Mouse (Mus musculus) kidney, embryonic 16.5 days (tissue): ENCODE data around the gene Sprtn. TPM values are rescaled to one million over a fixed set of nuclear protein-coding genes. Genes with fewer than 3 reads are reported as not detected.

Experiments used
- ATAC-seq: fragments of 200-750 bp; cut with Nextera tagmentation; 2 replicates; pipeline ENCODE4 v1.8.0; 2017; ENCODE audit warnings: moderate TSS enrichment; ENCODE audit not compliant: low FRiP score, low TSS enrichment
- H3K27ac ChIP-seq: fragments of 300-500 bp; sonication (generic); 2 replicates; pipeline ENCODE4 v1.5.1; 2014; ENCODE audit warnings: low read length
- H3K27me3 ChIP-seq: fragments of 300-500 bp; sonication (generic); 2 replicates; pipeline ENCODE4 v1.6.1; 2014; ENCODE audit warnings: low read length, control low read depth, mixed read lengths; ENCODE audit not compliant: insufficient read depth
- H3K36me3 ChIP-seq: fragments of 300-500 bp; sonication (generic); 2 replicates; pipeline ENCODE4 v1.6.1; 2014; ENCODE audit warnings: low read length, control low read depth, mixed read lengths; ENCODE audit not compliant: insufficient read depth
- H3K4me1 ChIP-seq: fragments of 300-500 bp; sonication (generic); 2 replicates; pipeline ENCODE4 v1.6.1; 2014; ENCODE audit warnings: low read length, control low read depth, mixed read lengths; ENCODE audit not compliant: insufficient read depth
- H3K4me2 ChIP-seq: fragments of 300-500 bp; sonication (generic); replicated peaks from 2 replicates; pipeline ENCODE4 v1.6.1; 2014; ENCODE audit warnings: low read depth, low read length
- H3K4me3 ChIP-seq: fragments of 300-500 bp; sonication (generic); 2 replicates; pipeline ENCODE4 v1.5.1; 2014; ENCODE audit warnings: mild to moderate bottlenecking, low read length
- H3K9ac ChIP-seq: fragments of 300-500 bp; sonication (generic); replicated peaks from 2 replicates; pipeline ENCODE4 v1.6.1; 2014; ENCODE audit warnings: low read length
- H3K9me3 ChIP-seq: fragments of 300-500 bp; sonication (generic); 2 replicates; pipeline ENCODE4 v1.6.1; 2016; ENCODE audit warnings: low read length, control low read depth
- WGBS: fragments of 180-500 bp; shearing (Covaris S2); extraction: QIAGEN DNeasy Blood & Tissue Kit; methylation state at CpG from one replicate; pipeline ENCODE4 v1.1.7; 2014; 5-methylcytosine and 5-hydroxymethylcytosine counted together
- polyA plus RNA-seq: library from polyadenylated mRNA; unstranded; fragments of >200 nt; fragmentation: Nextera tagmentation; extraction: Ambion mirVana; gene quantifications from 2 replicates; pipeline ENCODE4 v1.2.1, GENCODE M21; 2015

Sprtn gene
- polyA plus RNA-seq, 1 experiment from 2014 or later: 9.8 TPM

DNA sequence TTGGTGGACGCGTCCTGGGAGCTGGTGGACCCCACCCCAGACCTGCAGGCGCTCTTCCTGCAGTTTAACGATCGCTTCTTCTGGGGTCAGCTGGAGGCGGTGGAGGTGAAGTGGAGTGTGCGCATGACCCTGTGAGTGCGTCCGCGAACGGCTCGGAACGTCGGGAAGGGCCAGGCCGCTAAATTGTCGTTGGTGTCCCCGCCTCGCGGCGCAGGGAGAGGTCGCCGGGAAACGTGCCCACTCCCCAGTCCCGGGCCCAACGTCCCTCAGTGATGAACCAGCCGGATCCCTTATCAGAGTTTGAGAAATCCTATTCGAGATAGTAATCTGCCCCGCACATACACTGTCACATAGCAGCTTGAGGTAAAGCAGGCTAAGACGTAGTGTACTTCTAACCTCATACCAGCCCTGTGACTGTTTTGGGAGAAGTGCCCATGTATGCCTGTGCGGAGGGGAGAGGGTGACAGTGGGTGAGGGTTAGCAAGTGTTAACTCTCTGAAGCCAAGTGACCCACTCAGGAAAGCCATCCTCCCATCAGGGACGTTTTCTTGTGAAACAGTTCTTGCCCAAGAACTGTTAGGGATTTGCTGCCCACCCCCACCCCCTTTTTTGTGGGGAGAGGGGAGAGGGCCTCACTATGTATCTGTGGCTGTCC, 692 bp downstream of the Sprtn start:
- ATAC-seq: no peak
- WGBS: 6% methylated on average over 31 of the region's 31 CpGs
- H3K4me2 ChIP-seq: peak overlapping the region; percentile 95
- H3K27me3 ChIP-seq: no peaks in the 10 kb centered on the region
- peaks cover 48% of the 10 kb centered on the region for H3K36me3 ChIP-seq
- peak overlapping the region; percentile 75 for H3K9ac ChIP-seq
- peaks cover 21% of the 10 kb centered on the region for H3K4me1 ChIP-seq
- H3K27ac ChIP-seq: 0 out of 2 replicates have a peak overlapping the region, but pooled peaks have one; percentile 10
- peak overlapping the region; percentile 66 for H3K4me3 ChIP-seq
- no peaks in the 10 kb centered on the region for H3K9me3 ChIP-seq

GRCm38 (mm10) chr8:124903198-124903597, 5.5 kb downstream of the Sprtn start:
- H3K4me2 ChIP-seq: no peak overlapping the region
- H3K4me1 ChIP-seq: peaks cover 8% of the 10 kb centered on the region
- no peak overlapping the region for H3K9ac ChIP-seq
- no peak overlapping the region for H3K27ac ChIP-seq
- ATAC-seq: no peak
- H3K36me3 ChIP-seq: peaks cover 62% of the 10 kb centered on the region
- 82% methylated on average over 15 of the region's 15 CpGs for WGBS
- H3K27me3 ChIP-seq: no peaks in the 10 kb centered on the region
- H3K4me3 ChIP-seq: no peak overlapping the region
- no peaks in the 10 kb centered on the region for H3K9me3 ChIP-seq

- Histone ChIP-seq H3K27me3 (no peaks in the 10 kb centered on the region), H3K4me2 (no peak overlapping the region), H3K36me3 (peaks cover 67% of the 10 kb centered on the region), H3K4me1 (no peaks in the 10 kb centered on the region), H3K9ac (no peak overlapping the region), H3K4me3 (no peak overlapping the region), H3K9me3 (no peaks in the 10 kb centered on the region), H3K27ac (no peak overlapping the region)
- WGBS: 93% methylated on average over 2 of the region's 2 CpGs
- ATAC-seq: no peak
These were observed 7.8 kb downstream of the Sprtn start for GRCm38 (mm10) chr8:124905482-124905881.

DNA sequence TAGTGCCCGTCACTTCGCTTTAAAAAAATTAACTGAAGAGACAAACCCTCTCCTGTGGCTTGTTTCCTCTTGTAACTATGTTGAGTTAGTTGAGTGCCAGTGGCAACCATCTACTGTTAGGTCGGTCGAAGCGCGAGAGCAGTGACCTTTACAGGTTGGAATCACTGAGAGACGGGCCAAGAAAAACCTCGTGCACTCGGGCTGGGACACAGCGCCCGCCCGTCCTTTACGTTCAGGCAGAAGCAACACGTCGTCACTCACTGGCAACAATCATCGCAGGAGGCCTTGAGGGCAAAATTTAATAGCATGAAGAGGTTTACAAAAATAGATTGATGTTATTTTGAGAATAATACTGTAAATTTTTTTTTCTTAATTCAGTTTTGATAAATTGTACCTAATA, 12.2 kb downstream of the Sprtn start:
- Histone ChIP-seq H3K27me3 (no peaks in the 10 kb centered on the region), H3K4me2 (no peak overlapping the region), H3K36me3 (peaks cover 63% of the 10 kb centered on the region), H3K9me3 (no peaks in the 10 kb centered on the region), H3K9ac (no peak overlapping the region), H3K4me3 (no peak overlapping the region), H3K27ac (no peak overlapping the region), H3K4me1 (peaks cover 8% of the 10 kb centered on the region; the same call in 1 of the 2 replicates)
- no peak for ATAC-seq
- WGBS: 86% methylated on average over 16 of the region's 16 CpGs

- 87% methylated on average over 10 of the region's 10 CpGs for WGBS
- no peak for ATAC-seq
- Histone ChIP-seq H3K27ac (no peak overlapping the region), H3K27me3 (no peaks in the 10 kb centered on the region), H3K4me2 (no peak overlapping the region), H3K36me3 (peaks cover 65% of the 10 kb centered on the region), H3K9ac (no peak overlapping the region), H3K4me3 (no peak overlapping the region), H3K4me1 (peaks cover 8% of the 10 kb centered on the region; the same call in 1 of the 2 replicates), H3K9me3 (no peaks in the 10 kb centered on the region)
These were observed 12.7 kb downstream of the Sprtn start for GRCm38 (mm10) chr8:124910349-124910748.

- H3K36me3 ChIP-seq: peaks cover 65% of the 10 kb centered on the region
- peak; percentile 65 for ATAC-seq
- peak overlapping the region; percentile 40 for H3K27ac ChIP-seq
- H3K9ac ChIP-seq: no peak overlapping the region
- no peaks in the 10 kb centered on the region for H3K9me3 ChIP-seq
- H3K4me3 ChIP-seq: no peak overlapping the region
- H3K4me2 ChIP-seq: no peak overlapping the region
- no peaks in the 10 kb centered on the region for H3K27me3 ChIP-seq
- H3K4me1 ChIP-seq: peaks cover 15% of the 10 kb centered on the region; the same call in 1 of the 2 replicates
- 68% methylated on average over 17 of the region's 17 CpGs for WGBS
These were observed 14.5 kb downstream of the Sprtn start for GRCm38 (mm10) chr8:124911938-124912872.

DNA sequence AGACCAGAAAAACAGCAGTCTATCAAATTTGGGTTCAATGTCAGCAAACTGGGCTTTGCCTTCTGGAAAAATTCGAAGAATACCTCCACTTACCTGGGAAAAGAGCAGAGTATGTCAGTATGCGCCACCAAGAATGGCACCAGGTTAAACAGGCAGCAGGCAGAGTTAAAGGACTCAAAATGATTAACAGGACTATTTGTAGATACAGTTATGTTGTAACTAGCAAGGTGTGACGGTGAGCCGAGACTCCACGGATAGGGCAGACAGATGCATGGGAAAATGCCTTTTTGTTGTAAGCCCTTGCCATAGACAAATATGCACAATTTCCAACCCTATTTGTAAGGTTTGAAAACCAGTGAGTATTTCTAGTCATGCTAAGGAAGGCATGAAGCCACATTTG, 16.4 kb downstream of the Sprtn start:
- Histone ChIP-seq H3K9ac (no peak overlapping the region), H3K4me3 (no peak overlapping the region), H3K4me1 (peaks cover 15% of the 10 kb centered on the region; the same call in 1 of the 2 replicates), H3K36me3 (peaks cover 52% of the 10 kb centered on the region), H3K27ac (0 out of 2 replicates have a peak overlapping the region, but pooled peaks have one; percentile 8), H3K27me3 (no peaks in the 10 kb centered on the region), H3K4me2 (no peak overlapping the region), H3K9me3 (no peaks in the 10 kb centered on the region)
- no peak for ATAC-seq
- WGBS: 82% methylated on average over 5 of the region's 5 CpGs

GRCm38 (mm10) chr8:124917741-124918484, 20.2 kb downstream of the Sprtn start:
- Histone ChIP-seq H3K4me2 (no peak overlapping the region), H3K27ac (no peak overlapping the region), H3K4me3 (no peak overlapping the region), H3K9ac (no peak overlapping the region), H3K27me3 (no peaks in the 10 kb centered on the region), H3K36me3 (peaks cover 28% of the 10 kb centered on the region), H3K9me3 (no peaks in the 10 kb centered on the region), H3K4me1 (peaks cover 11% of the 10 kb centered on the region; the same call in 1 of the 2 replicates)
- 81% methylated on average over 18 of the region's 18 CpGs for WGBS
- no peak for ATAC-seq

DNA sequence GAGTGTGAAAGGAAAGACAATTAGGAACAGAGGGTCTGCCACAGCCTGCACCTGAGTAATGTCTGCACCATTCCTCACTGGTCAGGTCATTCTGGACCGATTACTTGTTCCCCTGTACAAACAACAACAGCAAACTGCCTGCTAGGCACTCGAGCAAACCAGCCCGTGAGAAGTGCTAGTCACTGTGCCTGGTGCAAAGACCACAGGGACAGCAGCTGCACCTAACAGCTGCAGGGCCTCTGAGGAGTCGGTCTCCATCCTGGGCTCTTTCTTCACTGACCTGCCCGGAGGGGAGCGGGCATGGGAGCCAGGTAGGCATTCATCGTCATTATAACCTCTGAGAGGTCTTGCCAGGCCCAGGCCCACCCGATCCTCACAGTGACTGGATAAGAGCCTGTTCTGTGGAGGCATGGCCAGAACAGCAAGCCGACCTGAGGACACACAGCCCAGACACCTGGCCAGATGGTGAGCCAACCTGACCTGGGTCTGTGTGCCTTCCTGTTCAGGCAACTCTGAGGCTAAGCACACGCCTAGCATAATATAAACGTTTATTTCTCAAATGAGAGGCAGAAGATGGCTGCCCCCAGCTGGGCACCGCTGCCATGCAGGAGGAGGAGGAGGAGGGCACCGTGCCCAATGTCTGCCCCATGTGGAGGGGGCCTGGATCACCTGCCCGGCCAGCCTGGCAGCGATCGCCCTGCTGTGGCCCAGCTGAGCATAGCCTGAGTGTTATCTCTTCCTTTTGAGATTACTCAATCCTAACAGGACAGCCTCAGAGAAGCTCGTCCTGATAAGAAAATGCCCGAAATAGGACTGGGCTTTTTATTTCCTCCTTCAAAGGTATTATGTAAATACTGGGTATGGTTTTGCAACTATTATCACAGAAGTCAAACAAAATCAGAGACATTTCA, 23.9 kb downstream of the Sprtn start:
- H3K27ac ChIP-seq: no peak overlapping the region
- no peak overlapping the region for H3K4me2 ChIP-seq
- no peak overlapping the region for H3K4me3 ChIP-seq
- no peaks in the 10 kb centered on the region for H3K9me3 ChIP-seq
- WGBS: 83% methylated on average over 18 of the region's 18 CpGs
- peaks cover 13% of the 10 kb centered on the region; the same call in 1 of the 2 replicates for H3K4me1 ChIP-seq
- no peak overlapping the region for H3K9ac ChIP-seq
- no peaks in the 10 kb centered on the region for H3K27me3 ChIP-seq
- 0 out of 2 replicates have a peak, but pooled peaks cover 5% of the 10 kb centered on the region for H3K36me3 ChIP-seq
- no peak for ATAC-seq
